Mouse (Mus musculus): ENCODE measurements around the gene Slc27a1. TPM values are rescaled to one million over a fixed set of nuclear protein-coding genes. Genes with fewer than 3 reads are reported as not detected.
A peak's percentile ranks its signal among the peaks of the same experiment; 100 is the strongest.

The Slc27a1 gene
- polyA plus RNA-seq, 1 experiment = 28.6 TPM

- H3K4me3 ChIP-seq (ENCODE audit: low read depth, low read length) = no peak overlapping the region
- H3K27me3 ChIP-seq (ENCODE audit: control insufficient read depth, insufficient read depth, low read length) = no peaks in the 10 kb centered on the region; the same call in 1 of the 2 replicates
- peaks cover 15% of the 10 kb centered on the region for H3K4me1 ChIP-seq (ENCODE audit: control insufficient read depth, insufficient read depth, insufficient read length, low read length)
- H3K36me3 ChIP-seq (ENCODE audit: control insufficient read depth, insufficient read depth, low read length) = no peaks in the 10 kb centered on the region
- no peak overlapping the region for H3K27ac ChIP-seq (ENCODE audit: insufficient read depth, low read depth, low read length)
- TF ChIP-seq POLR2A (IDR thresholded peaks at IDR 0.05; ENCODE audit: low read depth, low read length) (no peak), CTCF (IDR thresholded peaks at IDR 0.05; ENCODE audit: extremely low read depth, insufficient read length, insufficient replicate concordance, low read depth, low read length) (no peak)
- WGBS = 99% methylated on average over 4 of the region's 4 CpGs
These were observed 25.6 kb downstream of the Slc27a1 start for GRCm38 (mm10) chr8:71594324-71594722.

DNA sequence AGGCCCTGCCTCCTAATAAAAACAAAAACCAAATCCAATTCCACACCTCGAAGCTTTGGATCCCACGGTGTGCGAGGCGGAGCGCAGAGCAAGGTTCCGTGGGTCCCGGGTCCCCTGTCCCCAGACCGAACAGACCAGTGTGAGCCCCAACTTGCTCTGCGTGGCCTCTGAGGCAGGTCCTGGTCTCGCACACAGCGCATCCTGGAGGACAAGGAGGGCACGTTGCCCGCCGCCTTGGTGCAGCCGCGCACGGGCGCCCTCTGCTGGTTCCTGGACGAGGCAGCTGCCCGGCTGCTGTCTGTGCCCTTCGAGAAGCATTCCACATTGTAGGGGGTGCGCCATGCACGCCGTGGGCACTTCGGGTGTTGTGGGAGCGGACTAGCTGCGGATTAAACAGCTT is 27.2 kb downstream of the Slc27a1 start:
- WGBS = 11% methylated on average over 27 of the region's 27 CpGs
- peaks cover 10% of the 10 kb centered on the region for H3K4me1 ChIP-seq (ENCODE audit: control insufficient read depth, insufficient read depth, insufficient read length, low read length)
- H3K4me3 ChIP-seq (ENCODE audit: low read depth, low read length) = no peak overlapping the region
- TF ChIP-seq POLR2A (IDR thresholded peaks at IDR 0.05; ENCODE audit: low read depth, low read length) = no peak
- peak; percentile 98 for TF ChIP-seq CTCF (IDR thresholded peaks at IDR 0.05; ENCODE audit: extremely low read depth, insufficient read length, insufficient replicate concordance, low read depth, low read length)
- no peaks in the 10 kb centered on the region; the same call in 1 of the 2 replicates for H3K27me3 ChIP-seq (ENCODE audit: control insufficient read depth, insufficient read depth, low read length)
- H3K27ac ChIP-seq (ENCODE audit: insufficient read depth, low read depth, low read length) = no peak overlapping the region
- no peaks in the 10 kb centered on the region for H3K36me3 ChIP-seq (ENCODE audit: control insufficient read depth, insufficient read depth, low read length)

DNA sequence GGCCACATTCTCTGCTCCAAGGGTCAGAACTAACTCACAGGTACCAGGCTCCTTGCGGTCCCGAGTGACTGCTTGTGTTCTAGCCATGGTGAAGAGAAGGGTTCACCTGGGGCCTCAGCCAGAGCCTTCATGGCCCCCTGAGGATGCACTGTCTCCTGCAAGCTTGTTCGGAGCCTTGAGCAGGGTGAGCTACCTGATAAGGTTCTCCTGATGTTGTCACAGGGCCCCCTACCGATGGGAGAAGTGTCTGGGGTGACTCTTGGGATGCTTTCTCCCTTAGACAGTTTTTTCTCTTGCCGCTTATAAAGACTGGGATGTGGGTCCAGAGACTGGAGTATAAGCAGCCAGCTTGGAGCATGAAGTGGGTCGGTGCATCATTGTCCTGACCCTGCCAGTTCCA is 27.7 kb downstream of the Slc27a1 start:
- Histone ChIP-seq H3K27ac (ENCODE audit: insufficient read depth, low read depth, low read length) (no peak overlapping the region), H3K27me3 (ENCODE audit: control insufficient read depth, insufficient read depth, low read length) (no peaks in the 10 kb centered on the region; the same call in 1 of the 2 replicates), H3K36me3 (ENCODE audit: control insufficient read depth, insufficient read depth, low read length) (no peaks in the 10 kb centered on the region), H3K4me3 (ENCODE audit: low read depth, low read length) (no peak overlapping the region), H3K4me1 (ENCODE audit: control insufficient read depth, insufficient read depth, insufficient read length, low read length) (peaks cover 7% of the 10 kb centered on the region)
- 58% methylated on average over 6 of the region's 6 CpGs for WGBS
- TF ChIP-seq POLR2A (IDR thresholded peaks at IDR 0.05; ENCODE audit: low read depth, low read length) = no peak
- no peak for TF ChIP-seq CTCF (IDR thresholded peaks at IDR 0.05; ENCODE audit: extremely low read depth, insufficient read length, insufficient replicate concordance, low read depth, low read length)

- no peak for TF ChIP-seq POLR2A (IDR thresholded peaks at IDR 0.05; ENCODE audit: low read depth, low read length)
- no peak for TF ChIP-seq CTCF (IDR thresholded peaks at IDR 0.05; ENCODE audit: extremely low read depth, insufficient read length, insufficient replicate concordance, low read depth, low read length)
- 63% methylated on average over 4 of the region's 4 CpGs for WGBS
- Histone ChIP-seq H3K27me3 (ENCODE audit: control insufficient read depth, insufficient read depth, low read length) (peaks cover under 1% of the 10 kb centered on the region), H3K27ac (ENCODE audit: insufficient read depth, low read depth, low read length) (no peak overlapping the region), H3K4me3 (ENCODE audit: low read depth, low read length) (no peak overlapping the region), H3K4me1 (ENCODE audit: control insufficient read depth, insufficient read depth, insufficient read length, low read length) (peaks cover 7% of the 10 kb centered on the region), H3K36me3 (ENCODE audit: control insufficient read depth, insufficient read depth, low read length) (no peaks in the 10 kb centered on the region)
These were observed 28.1 kb downstream of the Slc27a1 start for GRCm38 (mm10) chr8:71596798-71597197.

DNA sequence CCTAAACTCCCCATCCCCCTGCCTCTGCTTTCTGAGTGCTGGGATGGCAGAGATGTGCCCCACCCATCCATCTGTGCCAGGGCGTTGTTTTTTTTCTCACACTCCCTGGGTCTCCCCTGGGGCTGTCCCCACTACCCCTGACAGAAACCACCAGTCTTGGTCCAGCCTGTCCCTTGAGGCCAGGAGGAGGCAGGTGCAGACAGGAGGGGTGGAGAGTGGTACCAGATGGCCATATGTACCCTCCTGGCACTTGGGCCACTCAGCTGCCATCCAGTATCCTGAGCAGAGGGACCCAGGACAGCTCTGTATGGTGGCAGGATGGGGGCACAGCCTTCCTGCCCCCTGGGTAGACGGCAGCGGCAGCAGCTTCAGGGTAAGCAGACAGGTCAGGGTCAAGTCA is 28.8 kb downstream of the Slc27a1 start, which contains the start of gene Fam129c:
Fam129c (plus strand) TSS at position 198 of the 400 bp plus-strand sequence.
- peaks cover 12% of the 10 kb centered on the region for H3K4me1 ChIP-seq (ENCODE audit: control insufficient read depth, insufficient read depth, insufficient read length, low read length)
- TF ChIP-seq POLR2A (IDR thresholded peaks at IDR 0.05; ENCODE audit: low read depth, low read length) = no peak
- TF ChIP-seq CTCF (IDR thresholded peaks at IDR 0.05; ENCODE audit: extremely low read depth, insufficient read length, insufficient replicate concordance, low read depth, low read length) = no peak
- 89% methylated on average over 3 of the region's 3 CpGs for WGBS

DNA sequence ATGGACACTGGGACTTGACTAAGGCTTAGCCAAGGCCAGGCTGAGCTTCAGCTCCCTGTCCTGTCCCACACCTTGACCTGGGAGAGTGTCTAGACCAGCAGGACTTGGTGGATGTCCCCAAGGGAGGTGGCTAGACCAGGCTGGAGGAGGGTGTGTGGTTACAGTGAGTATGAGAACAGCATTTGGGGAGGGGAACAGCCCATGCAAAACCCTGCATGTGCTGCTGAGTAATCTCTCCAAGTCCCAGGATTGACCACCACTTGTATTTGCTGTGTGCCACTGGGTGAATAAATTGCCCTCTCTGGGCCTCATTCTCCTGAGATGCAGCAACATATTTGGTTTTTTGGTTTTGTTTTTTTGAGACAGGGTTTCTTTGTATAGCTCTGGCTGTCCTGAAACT is 29.7 kb downstream of the Slc27a1 start:
- Histone ChIP-seq H3K4me3 (ENCODE audit: low read depth, low read length) (no peak overlapping the region), H3K27me3 (ENCODE audit: control insufficient read depth, insufficient read depth, low read length) (peaks cover 6% of the 10 kb centered on the region), H3K4me1 (ENCODE audit: control insufficient read depth, insufficient read depth, insufficient read length, low read length) (peaks cover 12% of the 10 kb centered on the region), H3K36me3 (ENCODE audit: control insufficient read depth, insufficient read depth, low read length) (no peaks in the 10 kb centered on the region), H3K27ac (ENCODE audit: insufficient read depth, low read depth, low read length) (no peak overlapping the region)
- no peak for TF ChIP-seq CTCF (IDR thresholded peaks at IDR 0.05; ENCODE audit: extremely low read depth, insufficient read length, insufficient replicate concordance, low read depth, low read length)
- TF ChIP-seq POLR2A (IDR thresholded peaks at IDR 0.05; ENCODE audit: low read depth, low read length) = no peak

More for the DNA sequence above, 28.8 kb downstream of the Slc27a1 start, which contains the start of gene Fam129c:
- Histone ChIP-seq H3K27me3 (ENCODE audit: control insufficient read depth, insufficient read depth, low read length) (peaks cover 6% of the 10 kb centered on the region), H3K27ac (ENCODE audit: insufficient read depth, low read depth, low read length) (no peak within 1 kb of the TSS), H3K36me3 (ENCODE audit: control insufficient read depth, insufficient read depth, low read length) (no peaks in the 10 kb centered on the region), H3K4me3 (ENCODE audit: low read depth, low read length) (no peak within 1 kb of the TSS)

DNA sequence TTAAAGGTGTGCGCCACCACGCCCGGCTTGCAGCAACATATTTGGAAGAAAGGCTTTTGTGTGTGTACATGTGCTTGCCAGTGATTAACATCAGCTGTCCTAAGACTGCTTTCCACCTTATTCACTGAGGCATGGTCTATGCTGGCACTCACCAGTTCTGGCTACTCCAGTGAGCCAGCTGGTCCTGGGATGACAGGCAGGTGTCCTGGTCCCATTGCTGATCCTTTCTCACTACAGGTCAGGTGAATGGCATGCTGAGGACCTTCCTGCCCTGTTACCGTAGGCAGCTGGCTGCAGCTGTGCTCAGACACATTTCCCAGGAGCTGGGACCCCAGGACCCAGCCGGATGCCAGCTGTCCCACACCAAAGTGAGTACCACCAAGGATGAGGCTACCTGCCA is 30.2 kb downstream of the Slc27a1 start:
- Histone ChIP-seq H3K27me3 (ENCODE audit: control insufficient read depth, insufficient read depth, low read length) (peaks cover 6% of the 10 kb centered on the region), H3K36me3 (ENCODE audit: control insufficient read depth, insufficient read depth, low read length) (no peaks in the 10 kb centered on the region), H3K4me3 (ENCODE audit: low read depth, low read length) (no peak overlapping the region), H3K27ac (ENCODE audit: insufficient read depth, low read depth, low read length) (no peak overlapping the region), H3K4me1 (ENCODE audit: control insufficient read depth, insufficient read depth, insufficient read length, low read length) (peaks cover 14% of the 10 kb centered on the region)
- WGBS = 93% methylated on average over 5 of the region's 5 CpGs
- TF ChIP-seq POLR2A (IDR thresholded peaks at IDR 0.05; ENCODE audit: low read depth, low read length) (no peak), CTCF (IDR thresholded peaks at IDR 0.05; ENCODE audit: extremely low read depth, insufficient read length, insufficient replicate concordance, low read depth, low read length) (no peak)
